Mouse (Mus musculus) C2C12 (cell line): ENCODE measurements around the gene Tmprss11f.

ENCODE experiments used
- CEBPB ChIP-seq: IDR thresholded peaks from one replicate; pipeline ENCODE4 v1.6.1; 2011; ENCODE audit warnings: low read depth, mild to moderate bottlenecking, control low read depth, moderate library complexity
- CTCF ChIP-seq: IDR thresholded peaks from one replicate; pipeline ENCODE4 v1.5.1; 2011; ENCODE audit not compliant: control insufficient read depth, insufficient read depth, insufficient read length
- FOSL1 ChIP-seq: IDR thresholded peaks from one replicate; pipeline ENCODE4 v1.8.0; 2011; ENCODE audit warnings: mild to moderate bottlenecking, low read length; ENCODE audit not compliant: poor library complexity, insufficient read depth, severe bottlenecking
- MAX ChIP-seq: IDR thresholded peaks from one replicate; pipeline ENCODE4 v1.6.1; 2011; ENCODE audit warnings: mild to moderate bottlenecking, control low read depth

DNA sequence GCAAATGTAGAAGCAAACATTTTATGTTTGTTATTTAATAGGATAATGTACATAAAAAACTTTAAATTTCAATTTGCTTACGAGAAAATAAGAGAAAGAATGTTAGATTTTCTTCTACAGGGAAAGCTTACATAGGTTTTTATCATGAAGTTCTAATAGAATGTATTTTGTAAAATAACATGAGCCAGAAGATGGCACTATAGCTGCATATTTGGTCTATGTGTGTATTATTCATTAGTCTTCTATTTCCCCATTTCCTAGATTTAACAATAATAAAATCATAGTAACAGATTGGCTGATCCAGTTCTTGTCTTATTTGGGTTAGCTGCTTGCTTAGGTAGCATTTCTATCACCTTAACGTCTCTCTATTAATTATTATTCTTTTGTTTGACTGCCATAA is 149.7 kb downstream of the Tmprss11f start:
- TF ChIP-seq MAX (no peak), CTCF (no peak), FOSL1 (no peak), CEBPB (no peak)
